Mouse (Mus musculus) adrenal gland, postnatal 25 days (tissue): ENCODE results near the gene Ccn6. TPM values are rescaled to one million over a fixed set of nuclear protein-coding genes. Genes with fewer than 3 reads are reported as not detected.
"Not testable (repeated sequence)": the region's sequence is repeated elsewhere in the genome, so short reads cannot be mapped to it uniquely, and the experiment has no call there.

Source experiments
- DNase-seq: peaks from one replicate; pipeline ENCODE4 v3.0.0; 2021; ENCODE audit warnings: mixed read lengths
- long read RNA-seq: library from polyadenylated mRNA; stranded (forward); transcript quantifications from one replicate; pipeline ENCODE4 v2.0.0, GENCODE M21; 2021
- total RNA-seq: library from RNA; stranded (reverse); gene quantifications from 2 replicates; pipeline ENCODE4 v1.2.3, GENCODE M21; 2021

The Ccn6 gene
- 0.82 TPM in 1 of 2 replicates, not detected in the other for total RNA-seq
- long read RNA-seq: 0 reads

GRCm38 (mm10) chr10:39163694-39164093 is at the start of gene Ccn6:
Gene Ccn6 (minus strand): TSS chr10:39163794.
- DNase-seq: no peak

GRCm38 (mm10) chr10:39210031-39210430 is 46.4 kb upstream of the Ccn6 start:
- no peak for DNase-seq

- peak; percentile 20 for DNase-seq
Observed at GRCm38 (mm10) chr10:39209161-39210025, 45.8 kb upstream of the Ccn6 start.

GRCm38 (mm10) chr10:39208712-39209111 is 45.1 kb upstream of the Ccn6 start:
- no peak for DNase-seq

DNA sequence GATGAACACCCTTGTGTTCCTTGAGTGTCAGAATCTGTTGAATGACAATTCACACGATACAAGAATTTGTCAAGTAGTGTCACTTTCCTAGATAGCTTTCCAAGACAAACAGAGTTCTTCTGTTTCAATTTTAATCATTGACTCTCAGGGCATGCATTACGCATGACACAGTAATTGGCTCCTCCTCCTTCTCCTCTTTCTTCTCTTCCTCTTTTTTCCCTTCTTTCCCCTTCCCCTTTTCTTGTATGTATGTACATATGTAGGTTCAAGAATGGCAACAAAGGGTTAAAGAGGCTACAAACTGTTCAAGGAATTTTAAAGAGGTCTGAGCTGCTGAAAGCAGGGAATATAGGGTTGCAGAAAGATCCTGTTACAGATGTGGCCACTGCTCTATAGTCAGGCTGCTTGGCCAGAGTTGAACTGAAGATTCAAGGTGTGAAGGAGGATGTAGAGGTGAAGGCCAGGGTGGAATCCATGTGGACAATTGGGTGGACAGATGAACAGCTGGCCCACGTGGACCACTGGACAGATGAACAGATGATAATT is 43.8 kb upstream of the Ccn6 start:
- DNase-seq: no peak

DNA sequence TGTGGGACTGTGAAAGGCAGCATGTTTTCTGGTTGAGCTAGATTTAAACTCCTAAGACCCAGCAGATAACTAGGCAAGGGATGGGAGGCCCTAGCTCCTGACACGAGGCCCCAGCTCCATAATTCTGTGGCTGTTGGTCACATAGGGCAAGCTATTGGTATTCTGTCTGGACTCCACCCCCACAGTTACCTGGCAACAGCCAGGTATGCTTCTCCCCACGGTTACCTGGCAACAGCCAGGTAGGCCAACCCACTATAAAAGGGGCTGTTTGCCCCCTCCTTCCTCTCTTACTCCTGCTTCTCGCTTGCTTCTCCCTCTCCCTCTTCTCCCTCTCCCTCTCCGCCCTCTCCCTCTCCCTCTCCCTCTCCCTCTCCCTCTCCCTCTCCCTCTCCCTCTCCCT is 38.9 kb upstream of the Ccn6 start:
- DNase-seq: no peak

DNA sequence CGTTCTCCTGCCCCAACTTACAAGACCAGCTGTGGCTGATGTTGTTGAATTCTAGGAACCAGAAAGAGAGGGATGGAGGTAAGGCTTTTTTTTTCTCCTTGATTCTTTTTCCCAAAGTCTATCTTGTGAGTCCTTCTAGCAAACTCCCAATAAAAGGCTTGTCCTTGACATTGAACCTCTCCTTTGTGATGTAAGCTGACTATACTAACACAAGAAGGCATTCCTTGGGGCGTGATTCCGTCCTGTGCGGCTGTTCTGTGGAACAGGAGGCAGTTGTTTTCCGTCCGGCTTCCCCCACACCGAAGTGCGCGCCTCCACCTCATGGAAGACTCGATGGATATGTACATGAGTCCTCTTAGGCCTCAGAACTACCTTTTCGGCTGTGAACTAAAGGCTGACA is 34.6 kb upstream of the Ccn6 start:
- not testable (repeated sequence) for DNase-seq

- no peak for DNase-seq
Observed at GRCm38 (mm10) chr10:39192673-39193072, 29.1 kb upstream of the Ccn6 start.

DNA sequence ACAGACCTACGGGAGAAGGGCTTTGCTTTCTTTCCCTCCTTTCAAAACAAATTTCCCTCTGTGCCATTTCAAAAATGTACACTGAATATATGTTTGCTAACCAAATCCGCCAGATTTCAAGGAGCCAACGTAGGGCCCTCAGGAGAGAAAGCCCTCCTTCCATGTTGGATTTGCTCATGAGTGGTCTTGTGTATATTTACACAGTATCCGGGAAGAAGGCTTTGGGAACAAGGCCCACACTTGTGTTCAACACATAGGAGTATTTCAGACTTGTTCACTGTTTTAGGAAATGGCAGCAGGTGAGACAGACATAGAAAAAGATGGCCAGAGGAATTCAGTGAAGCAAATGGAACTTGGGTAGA is 21.9 kb upstream of the Ccn6 start:
- no peak for DNase-seq

GRCm38 (mm10) chr10:39184864-39185544 is 21.4 kb upstream of the Ccn6 start:
- no peak for DNase-seq

DNA sequence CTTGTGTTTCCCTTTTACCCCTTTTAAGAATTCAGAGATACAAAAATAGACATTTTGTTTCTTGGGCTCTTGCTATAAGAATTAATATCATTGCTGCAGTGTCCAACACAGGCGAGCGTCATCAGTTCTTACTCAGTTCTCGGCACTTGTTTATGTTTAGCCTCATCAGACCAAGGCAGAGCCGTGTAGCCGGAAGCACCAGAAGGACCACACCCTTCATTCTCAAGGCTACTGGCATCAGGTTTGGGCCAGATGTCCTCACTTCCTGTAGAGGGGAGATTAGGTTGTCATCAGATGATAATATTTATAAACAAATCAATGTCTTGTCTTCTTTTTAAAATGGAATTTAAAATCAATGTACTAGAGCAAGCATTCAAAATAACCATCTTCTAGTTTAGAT is 13.4 kb upstream of the Ccn6 start:
- DNase-seq: no peak

DNA sequence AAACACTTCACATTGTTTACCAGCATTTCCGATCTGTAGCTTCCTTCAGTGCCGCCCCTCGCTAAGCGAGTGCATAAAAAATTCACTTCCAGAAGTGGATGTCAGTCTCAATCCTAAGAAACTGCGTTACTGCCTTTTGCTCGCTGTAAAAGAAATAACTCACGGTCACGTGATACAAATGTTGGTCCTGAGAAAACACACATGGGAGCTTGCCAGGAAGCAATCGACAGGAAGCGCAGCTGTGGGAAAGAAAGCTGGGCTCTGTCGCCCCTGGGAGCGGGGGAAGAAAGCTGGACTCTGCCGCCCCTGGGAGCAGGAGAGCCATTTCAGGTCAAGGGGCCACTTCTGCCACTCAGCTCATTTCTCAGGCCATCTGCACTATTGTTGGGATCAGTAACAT is 9.5 kb upstream of the Ccn6 start:
- no peak for DNase-seq

DNA sequence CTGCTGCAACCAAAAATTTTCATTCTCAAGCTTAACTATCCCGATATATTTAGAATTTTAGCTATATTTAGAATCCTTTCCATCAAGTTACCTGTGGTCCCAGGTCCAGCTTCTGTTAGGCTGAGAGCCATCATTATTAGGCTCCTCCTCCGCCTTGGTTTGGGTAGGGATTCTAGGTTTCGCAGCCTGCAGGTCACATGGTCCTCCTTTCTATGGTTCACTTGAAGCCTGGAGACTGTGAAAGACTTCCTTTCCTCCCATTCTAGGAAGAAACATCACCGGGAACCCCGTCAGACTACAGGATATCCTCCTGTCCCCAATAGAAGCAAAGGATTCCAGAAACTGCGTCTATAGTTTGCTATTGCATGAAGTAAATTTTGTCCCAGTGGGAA is 8.9 kb upstream of the Ccn6 start:
- no peak for DNase-seq

DNA sequence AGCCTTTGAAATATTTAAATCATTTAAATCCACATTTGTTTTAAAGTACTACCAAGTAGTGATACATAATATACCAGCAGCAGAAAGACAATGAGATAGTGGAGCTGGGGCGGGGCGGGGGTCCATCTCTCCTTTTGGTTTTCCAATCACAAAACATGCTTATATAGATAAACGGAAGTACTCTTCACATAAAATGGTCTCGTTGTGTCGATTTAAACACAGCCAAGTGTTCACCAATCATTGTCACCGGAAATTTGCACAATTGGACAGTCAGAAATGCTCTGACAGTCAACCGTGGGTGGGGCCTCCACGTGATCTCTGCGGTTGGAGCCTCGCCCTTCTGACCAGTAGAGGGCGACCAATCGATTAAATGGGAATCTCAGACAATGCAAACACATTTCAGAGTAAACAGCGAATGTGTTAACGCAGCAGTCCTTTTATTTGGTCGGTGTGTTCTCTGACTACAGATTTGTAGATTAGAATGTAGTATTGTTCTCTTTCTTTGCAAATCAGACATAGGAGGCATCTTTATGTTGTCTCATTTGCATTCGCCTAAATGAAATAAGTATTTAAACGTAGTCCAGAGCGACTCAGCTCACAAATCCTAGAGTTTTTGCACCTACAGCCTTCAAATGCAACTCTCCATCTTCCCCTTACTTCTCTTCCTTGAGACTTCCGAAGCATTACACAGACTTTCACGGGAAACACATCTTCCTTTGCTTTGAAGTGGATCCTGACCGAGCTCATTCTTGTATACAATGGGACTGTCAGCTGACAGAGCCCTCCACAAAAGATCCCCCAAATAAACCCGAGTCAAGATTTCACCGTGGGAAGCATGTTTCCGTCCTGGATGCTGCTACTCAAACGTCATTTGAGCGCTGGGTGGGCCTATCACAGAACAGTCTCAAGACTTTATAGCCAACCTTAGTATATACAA is 8.3 kb upstream of the Ccn6 start:
- peak; percentile 84 for DNase-seq

- peak; percentile 91 for DNase-seq
Observed at GRCm38 (mm10) chr10:39171134-39171533, 7.5 kb upstream of the Ccn6 start.

DNA sequence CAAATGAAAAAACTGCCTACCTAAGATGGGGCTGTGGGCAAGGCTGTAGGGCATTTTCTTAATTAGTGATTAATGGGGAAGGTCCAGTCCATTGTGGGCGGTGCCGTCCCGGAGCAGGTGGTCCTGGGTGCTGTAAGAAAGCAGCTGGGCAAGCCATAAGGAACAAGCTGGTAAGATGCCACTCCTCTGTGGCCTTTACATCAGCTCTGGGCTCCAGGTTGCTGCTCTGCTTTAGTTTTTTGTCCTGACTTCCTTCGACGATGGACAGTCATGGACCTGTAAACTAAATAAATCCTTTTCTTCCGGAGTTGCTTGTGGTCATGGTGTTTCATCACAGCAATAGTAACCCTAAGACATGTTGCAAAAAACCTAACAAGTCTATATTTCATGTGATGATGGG is 7.1 kb upstream of the Ccn6 start:
- no peak for DNase-seq

DNA sequence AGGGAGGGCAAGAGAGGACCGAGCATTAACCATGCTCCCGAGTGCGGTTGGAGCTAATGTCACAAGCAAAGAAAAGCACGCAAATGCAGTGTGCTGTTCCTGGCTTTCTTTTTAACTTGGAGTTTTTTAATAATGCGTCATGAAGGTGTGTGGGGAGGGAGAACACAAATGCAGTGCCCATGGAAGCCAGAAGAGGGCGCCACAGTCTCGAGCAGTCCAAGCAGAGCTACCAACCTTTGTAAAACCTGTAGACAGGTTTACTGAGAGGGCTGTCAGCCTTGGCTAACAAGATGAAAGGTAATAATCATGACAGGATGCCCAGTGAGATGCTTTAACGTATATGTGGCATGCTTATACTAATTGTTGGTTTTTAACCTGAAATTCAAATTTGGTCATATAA is 6.6 kb upstream of the Ccn6 start:
- peak; percentile 76 for DNase-seq

DNA sequence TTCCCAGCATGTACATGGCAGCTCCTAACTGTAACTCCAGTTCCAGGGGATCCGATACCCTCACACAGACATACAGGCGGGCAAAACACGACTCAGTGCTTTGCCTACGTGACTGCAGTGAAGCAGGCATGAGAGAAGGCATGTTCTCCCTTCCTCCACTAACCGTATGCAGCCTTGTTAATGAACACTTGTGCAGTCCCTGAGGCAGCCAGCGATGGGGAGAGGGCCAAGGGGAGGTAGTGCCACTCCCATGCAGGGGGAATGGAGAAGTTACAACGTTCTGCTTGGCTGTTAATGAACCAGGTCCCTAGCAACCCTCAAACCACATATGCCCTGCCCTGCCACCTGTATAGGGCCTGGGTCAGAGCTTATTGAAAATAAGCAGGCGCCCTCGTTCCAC is 6.0 kb upstream of the Ccn6 start:
- DNase-seq: no peak

- DNase-seq: no peak
Observed at GRCm38 (mm10) chr10:39167611-39168010, 4.0 kb upstream of the Ccn6 start.

- peak; percentile 17 for DNase-seq
Observed at GRCm38 (mm10) chr10:39165632-39166115, 2.1 kb upstream of the Ccn6 start.

DNA sequence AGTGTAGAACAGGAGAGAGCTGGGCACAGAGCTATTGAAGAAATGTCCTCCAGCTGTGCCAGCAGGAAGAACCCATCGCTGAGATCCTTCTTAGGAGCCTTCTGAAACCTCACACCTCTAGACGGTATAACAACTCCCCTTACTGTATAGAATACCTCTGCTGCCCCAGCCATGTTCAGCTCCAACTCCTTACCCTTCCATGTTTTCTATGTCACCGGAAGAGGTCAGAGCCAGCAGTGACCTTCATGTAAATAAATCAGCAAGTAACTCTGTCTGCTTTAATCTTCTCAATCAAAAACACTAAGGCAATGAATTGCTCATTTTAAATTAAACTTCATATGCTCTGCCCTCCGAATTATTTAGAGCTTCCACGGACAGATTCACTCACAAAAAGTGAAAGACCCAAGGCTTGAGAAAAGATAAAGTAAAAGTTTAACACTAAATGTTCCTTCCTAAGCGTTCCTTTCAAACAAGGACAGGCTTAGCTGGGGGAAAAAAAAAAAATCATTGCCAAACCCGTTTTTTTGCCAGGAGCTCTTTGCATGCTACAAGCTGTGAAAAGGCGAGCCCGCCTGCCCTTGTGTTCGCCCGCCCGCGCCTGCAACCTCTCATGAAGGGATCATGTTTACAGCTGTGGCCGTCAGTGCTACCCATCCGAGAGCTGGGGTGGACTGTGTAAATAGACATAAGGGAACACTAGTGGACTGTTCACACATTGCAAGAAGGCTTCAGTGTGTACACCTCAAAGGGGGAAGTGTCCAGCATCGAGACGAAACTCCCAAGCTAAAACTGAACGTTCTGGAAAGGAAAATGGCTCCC is 719 bp downstream of the Ccn6 start:
- peak; percentile 21 for DNase-seq
